Mouse (Mus musculus): ENCODE results near the gene Padi2. TPM values are rescaled to one million over a fixed set of nuclear protein-coding genes. Genes with fewer than 3 reads are reported as not detected.

The Padi2 gene
- total RNA-seq (2023) = 100 to 1,000 TPM; 106 to 111 TPM

GRCm38 (mm10) chr4:140906076-140906826, at the start of gene Padi2:
Gene Padi2 (plus strand): TSS chr4:140906344.

GRCm38 (mm10) chr4:140960781-140961466, 54.8 kb downstream of the Padi2 start, which contains the start of gene Sdhb:
Gene Sdhb (plus strand): TSS chr4:140961203.

GRCm38 (mm10) chr4:140986711-140987395, 80.7 kb downstream of the Padi2 start, which contains the start of gene Atp13a2:
Gene Atp13a2 (plus strand): TSS chr4:140986873.

Other genes with a start within 250 kb of the Padi2 start
- 100 to 1,000 TPM; 276 to 304 TPM for gene Arhgef10l, start 240.3 kb upstream of the Padi2 start, total RNA-seq (2023)
- 10 to 100 TPM; 79.9 to 92.6 TPM for gene Rcc2, start 205.8 kb upstream of the Padi2 start, total RNA-seq (2023)
- not detected for gene Padi6, start 163.7 kb upstream of the Padi2 start, total RNA-seq (2023)
- 10 to 100 TPM; 22.0 to 46.1 TPM for gene Padi4, start 132.1 kb upstream of the Padi2 start, total RNA-seq (2023)
- gene Padi3, start 95.7 kb upstream of the Padi2 start, total RNA-seq (2023) = under 1 TPM; 0.21 to 0.27 TPM
- not detected for gene Padi1, start 60.6 kb upstream of the Padi2 start, total RNA-seq (2023)
- gene Sdhb, start 54.9 kb downstream of the Padi2 start, total RNA-seq (2023) = 100 to 1,000 TPM; 115 to 124 TPM
- 100 to 1,000 TPM; 171 to 207 TPM for gene Atp13a2, start 80.5 kb downstream of the Padi2 start, total RNA-seq (2023)
- under 1 TPM in 1 of 2 experiments, not detected in 1; 0.82 TPM for gene Mfap2, start 104.1 kb downstream of the Padi2 start, total RNA-seq (2023)
- gene Crocc, start 154.2 kb downstream of the Padi2 start, total RNA-seq (2023) = 10 to 100 TPM in 1 of 2 experiments, 1 to 10 TPM in 1; 9.9 to 11.1 TPM
- gene Necap2, start 172.0 kb downstream of the Padi2 start, total RNA-seq (2023) = 100 to 1,000 TPM; 122 to 140 TPM
- not detected for gene Spata21, start 182.0 kb downstream of the Padi2 start, total RNA-seq (2023)
- 100 to 1,000 TPM; 132 to 139 TPM for gene Szrd1, start 233.4 kb downstream of the Padi2 start, total RNA-seq (2023)
- 10 to 100 TPM; 20.6 to 23.6 TPM for gene Fbxo42, start 241.6 kb downstream of the Padi2 start, total RNA-seq (2023)

All from monocyte, adult 59 days (primary cell).